Mouse (Mus musculus) hindbrain, embryonic 10.5 days (tissue): ENCODE data around the gene Map2k7. TPM values are rescaled to one million over a fixed set of nuclear protein-coding genes. Genes with fewer than 3 reads are reported as not detected.

Source experiments
- DNase-seq: peaks from one replicate; pipeline ENCODE4 v3.0.0-alpha.2; 2017; ENCODE audit warnings: low spot score
- H3K27ac ChIP-seq: fragments of 300-500 bp; sonication (generic); 2 replicates; pipeline ENCODE4 v1.5.1; 2016; ENCODE audit warnings: mild to moderate bottlenecking, moderate library complexity
- H3K27me3 ChIP-seq: fragments of 300-500 bp; sonication (generic); 2 replicates; pipeline ENCODE4 v1.6.1; 2016; ENCODE audit warnings: mild to moderate bottlenecking; ENCODE audit not compliant: poor library complexity, insufficient read depth, severe bottlenecking
- H3K36me3 ChIP-seq: fragments of 300-500 bp; sonication (generic); 2 replicates; pipeline ENCODE4 v1.6.1; 2016; ENCODE audit warnings: mild to moderate bottlenecking, moderate library complexity
- H3K4me1 ChIP-seq: fragments of 300-500 bp; sonication (generic); replicated peaks from 2 replicates; pipeline ENCODE4 v1.6.1; 2016; ENCODE audit warnings: mild to moderate bottlenecking
- H3K4me3 ChIP-seq: fragments of 300-500 bp; sonication (generic); 2 replicates; pipeline ENCODE4 v1.5.1; 2016; ENCODE audit warnings: mild to moderate bottlenecking, moderate library complexity
- H3K9me3 ChIP-seq: fragments of 300-500 bp; sonication (generic); 2 replicates; pipeline ENCODE4 v1.6.1; 2016; ENCODE audit warnings: mild to moderate bottlenecking, moderate library complexity
- WGBS: fragments of 180-500 bp; shearing (Covaris S2); methylation state at CpG from one replicate; pipeline ENCODE4 v1.1.7; 2016; 5-methylcytosine and 5-hydroxymethylcytosine counted together
- polyA plus RNA-seq: library from polyadenylated mRNA; unstranded; fragments of >200 nt; fragmentation: Nextera tagmentation; extraction: Ambion mirVana; gene quantifications from 2 replicates; pipeline ENCODE4 v1.2.1, GENCODE M21; 2016

Gene Map2k7
- polyA plus RNA-seq, 1 experiment from 2014 or later = 39.4 TPM

GRCm38 (mm10) chr8:4276111-4276465 lies 37.5 kb downstream of the Map2k7 start:
- Histone ChIP-seq H3K4me1 (peaks cover 8% of the 10 kb centered on the region), H3K9me3 (no peaks in the 10 kb centered on the region), H3K36me3 (peaks cover 30% of the 10 kb centered on the region), H3K4me3 (peak overlapping the region; percentile 87), H3K27me3 (no peaks in the 10 kb centered on the region), H3K27ac (peak overlapping the region; percentile 89)
- DNase-seq = no peak
- WGBS = 34% methylated on average over 9 of the region's 9 CpGs

GRCm38 (mm10) chr8:4292738-4293137 lies 54.2 kb downstream of the Map2k7 start:
- no peak for DNase-seq
- Histone ChIP-seq H3K9me3 (no peaks in the 10 kb centered on the region), H3K27me3 (no peaks in the 10 kb centered on the region), H3K27ac (no peak overlapping the region), H3K4me1 (no peaks in the 10 kb centered on the region), H3K4me3 (no peak overlapping the region), H3K36me3 (peaks cover 100% of the 10 kb centered on the region)
- 93% methylated on average over 5 of the region's 5 CpGs for WGBS

Other genes with a start within 250 kb of the Map2k7 start
- not detected in 2 replicates for gene Cd209f, start 132.9 kb upstream of the Map2k7 start, polyA plus RNA-seq
- not detected in 2 replicates for gene Cd209g, start 104.6 kb upstream of the Map2k7 start, polyA plus RNA-seq
- gene Evi5l, start 72.2 kb upstream of the Map2k7 start, polyA plus RNA-seq = 28.1 and 43.7 TPM in 2 replicates
- 13.1 and 27.1 TPM in 2 replicates for gene Prr36, start 21.3 kb upstream of the Map2k7 start, polyA plus RNA-seq
- 0.30 TPM in 1 of 2 replicates, not detected in the other for gene Lrrc8e, start 11.9 kb upstream of the Map2k7 start, polyA plus RNA-seq
- 0.68 and 1.8 TPM in 2 replicates for gene Gm49320, start 125 bp downstream of the Map2k7 start, polyA plus RNA-seq
- 2.4 and 3.7 TPM in 2 replicates for gene Tgfbr3l, start 9.5 kb downstream of the Map2k7 start, polyA plus RNA-seq
- gene Snapc2, start 14.3 kb downstream of the Map2k7 start, polyA plus RNA-seq = 62.1 and 69.8 TPM in 2 replicates
- 133 and 197 TPM in 2 replicates for gene Ctxn1, start 20.5 kb downstream of the Map2k7 start, polyA plus RNA-seq
- gene Timm44, start 37.2 kb downstream of the Map2k7 start, polyA plus RNA-seq = 60.6 and 67.2 TPM in 2 replicates
- gene Ccl25, start 86.5 kb downstream of the Map2k7 start, polyA plus RNA-seq = 22.6 and 24.0 TPM in 2 replicates
- 306 and 336 TPM in 2 replicates for gene Elavl1, start 86.7 kb downstream of the Map2k7 start, polyA plus RNA-seq